Mouse (Mus musculus) layer of hippocampus, postnatal 10 days (tissue): Measurements from ENCODE around the gene Dhx58. TPM values are rescaled to one million over a fixed set of nuclear protein-coding genes. Genes with fewer than 3 reads are reported as not detected.
"Not testable (repeated sequence)": the region's sequence is repeated elsewhere in the genome, so short reads cannot be mapped to it uniquely, and the experiment has no call there.

Experiments
- DNase-seq, 2 experiments: peaks; one replicate each; pipeline ENCODE4 v3.0.0; 2021; ENCODE audit warnings: low spot score in 2 of 2
- total RNA-seq, 2 experiments: library from RNA; stranded (reverse); gene quantifications; 2 replicates each; pipeline ENCODE4 v1.2.3; 2021

Dhx58 gene
- total RNA-seq, 2 experiments from 2014 or later = 1.2 to 1.9 TPM

DNA sequence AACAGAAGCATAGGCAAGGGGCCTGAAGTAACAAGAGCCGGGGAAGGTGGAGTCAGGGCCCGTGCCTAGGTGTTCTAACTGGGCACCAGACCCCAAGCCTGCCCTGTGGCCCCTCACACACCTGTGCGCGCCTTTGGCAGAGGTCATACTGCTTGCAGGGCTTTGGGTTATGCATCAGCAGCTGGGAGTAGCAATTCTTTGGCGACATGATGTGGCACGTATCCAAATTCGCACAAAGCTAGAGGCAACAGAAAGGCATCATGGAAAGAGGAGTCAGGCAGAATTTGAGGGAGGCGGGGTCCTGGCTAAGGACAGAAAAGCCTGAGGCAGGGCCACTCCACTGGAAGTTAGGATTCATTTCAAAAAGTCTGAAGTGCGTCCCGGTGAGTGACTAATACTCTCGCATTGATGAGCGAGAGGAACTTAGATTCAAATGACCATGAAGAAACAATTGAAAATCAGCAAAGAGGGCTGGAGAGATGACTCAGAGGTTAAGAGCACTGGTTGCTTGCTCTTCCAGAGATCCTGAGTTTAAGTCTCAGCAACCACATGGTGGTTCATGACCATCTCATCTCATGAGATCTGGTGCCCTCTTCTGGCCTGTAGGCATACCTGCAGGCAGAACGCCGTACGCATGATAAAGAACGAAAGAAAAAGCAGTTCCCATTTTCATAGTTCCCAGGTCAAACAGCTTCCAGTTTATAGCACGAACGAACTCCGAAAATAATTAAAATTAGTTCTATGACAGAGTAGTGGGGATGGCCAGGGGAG, 1.8 kb downstream of the Dhx58 start:
- DNase-seq = peak; percentile 70 to 79

DNA sequence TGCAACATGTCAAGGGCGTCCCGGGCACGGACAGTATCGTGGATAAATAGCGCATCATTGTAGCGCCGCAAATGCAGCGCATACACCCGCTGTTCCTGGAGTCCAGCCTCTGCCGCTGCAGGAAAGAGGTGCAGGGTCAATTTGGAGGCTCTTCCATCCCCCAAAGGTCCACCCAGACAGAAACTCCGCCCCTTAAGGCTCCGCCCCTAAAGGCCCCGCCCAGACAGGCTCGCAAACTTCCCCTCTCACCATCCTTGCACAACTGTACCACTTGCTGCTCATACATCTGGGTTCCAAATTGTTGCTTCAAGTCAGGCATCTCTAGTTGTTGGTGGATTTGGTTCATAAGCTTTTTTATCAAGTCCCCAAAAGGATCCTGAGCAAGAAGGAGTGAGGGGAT, 2.8 kb downstream of the Dhx58 start:
- peak in 1 of 2 experiments; percentile 46 for DNase-seq

- DNase-seq = no peak
Measured at GRCm38 (mm10) chr11:100700710-100701109, 3.4 kb downstream of the Dhx58 start.

DNA sequence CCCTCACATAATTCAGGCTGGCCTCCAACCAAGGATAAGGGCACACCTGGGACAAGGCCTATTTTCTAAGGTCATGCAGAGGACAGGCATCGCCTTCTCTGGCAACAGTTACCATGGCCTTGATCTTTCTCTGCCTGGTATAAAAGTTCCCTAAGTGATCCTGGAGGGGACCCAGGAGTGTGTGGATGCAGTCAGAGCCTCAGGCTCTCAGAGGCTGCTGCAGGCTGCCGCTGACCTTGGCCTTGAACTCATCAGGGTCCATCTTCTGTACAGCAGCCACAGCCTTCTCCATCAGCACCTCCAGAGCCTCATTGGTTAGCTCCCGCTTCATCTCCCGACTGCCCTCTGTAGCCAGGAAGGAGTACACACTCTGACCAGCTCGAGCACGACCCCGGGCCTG, 6.2 kb downstream of the Dhx58 start:
- DNase-seq = no peak

GRCm38 (mm10) chr11:100694926-100695325, 9.1 kb downstream of the Dhx58 start:
- peak; percentile 90 to 91 for DNase-seq

DNA sequence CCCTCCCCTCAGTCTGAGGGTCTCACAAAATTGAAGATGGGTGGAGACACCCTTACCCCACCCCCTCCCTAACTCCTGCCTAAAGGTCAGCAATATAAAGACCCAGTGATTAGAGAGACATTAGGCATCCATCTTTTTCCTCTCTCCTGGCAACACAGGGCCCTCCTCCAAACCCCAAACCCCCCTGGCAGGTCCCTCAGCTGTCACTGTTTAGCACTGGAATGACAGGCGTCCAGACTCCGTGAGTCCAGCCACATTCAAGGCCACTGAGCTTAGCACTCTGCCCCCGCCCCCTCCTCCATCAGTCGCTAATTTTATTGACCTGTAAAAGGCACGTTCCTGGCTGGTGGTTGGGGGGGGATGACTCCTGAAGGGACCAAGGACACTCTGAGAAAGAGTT, 10.9 kb downstream of the Dhx58 start:
- no peak for DNase-seq

- no peak for DNase-seq
Measured at GRCm38 (mm10) chr11:100692164-100692616, 11.9 kb downstream of the Dhx58 start, which contains the start of gene Zfp385c. Gene Zfp385c, minus strand, starts transcription at chr11:100692455.

- DNase-seq = no peak
Measured at GRCm38 (mm10) chr11:100690389-100690788, 13.7 kb downstream of the Dhx58 start.

- DNase-seq = no peak
Measured at GRCm38 (mm10) chr11:100688443-100688842, 15.6 kb downstream of the Dhx58 start.

DNA sequence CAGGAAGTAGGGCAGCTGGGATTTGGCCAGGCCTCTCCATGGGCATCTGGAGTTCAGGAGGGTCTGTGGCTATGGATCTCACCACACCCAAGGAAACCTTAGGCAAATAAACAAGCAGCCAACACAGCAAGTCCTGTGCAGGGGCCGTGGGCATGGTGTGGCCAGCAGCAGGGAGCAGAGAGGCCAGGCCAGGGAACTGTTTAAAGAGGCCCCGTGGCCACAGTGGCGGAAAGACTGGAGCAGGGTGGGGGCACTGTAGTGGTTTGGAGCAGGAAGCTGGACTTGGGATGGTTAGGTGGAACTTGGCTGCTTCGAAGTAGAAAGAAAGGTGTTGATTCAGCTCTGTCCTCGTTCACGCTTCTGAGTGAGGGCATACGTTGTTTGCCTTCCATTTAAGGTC, 16.8 kb downstream of the Dhx58 start:
- DNase-seq = no peak

DNA sequence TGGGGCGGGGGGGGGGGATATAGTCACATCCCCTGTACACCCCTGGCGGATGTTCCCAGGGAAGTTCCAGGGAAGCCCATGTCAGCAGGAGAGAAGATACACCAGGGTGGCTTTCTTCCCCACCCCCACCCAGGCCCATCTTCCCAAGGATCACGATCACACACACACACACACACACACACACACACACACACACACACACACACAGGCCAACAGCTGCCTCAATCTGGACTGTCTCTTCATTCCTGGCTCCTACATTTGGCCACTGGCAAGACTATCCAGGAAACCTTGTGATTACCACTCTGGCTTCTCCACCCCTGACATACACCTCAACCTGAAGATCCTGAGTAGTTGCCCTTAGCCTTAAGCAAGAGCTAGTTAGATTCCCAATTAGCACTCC, 18.7 kb downstream of the Dhx58 start:
- no peak for DNase-seq

- DNase-seq = no peak
Measured at GRCm38 (mm10) chr11:100684084-100684483, 20.0 kb downstream of the Dhx58 start.

DNA sequence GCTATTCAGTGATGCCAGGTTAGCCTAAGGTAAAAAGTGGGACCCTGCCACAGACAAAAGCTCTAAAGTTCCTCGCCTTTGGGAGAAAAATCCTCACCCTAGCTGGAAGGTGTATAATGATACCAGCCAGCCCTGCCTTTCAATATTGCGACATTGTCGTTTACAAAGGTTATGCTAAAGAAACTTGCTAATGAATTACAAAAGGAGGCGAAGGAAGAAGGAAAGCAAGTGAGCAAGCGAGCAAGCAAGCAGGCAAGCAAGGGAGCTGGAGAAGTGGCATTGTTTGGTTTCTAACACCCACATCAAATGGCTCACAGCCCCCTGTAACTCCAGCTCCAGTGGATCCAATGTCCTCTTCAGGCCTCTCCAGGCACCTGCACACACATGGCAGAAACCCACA, 21.5 kb downstream of the Dhx58 start:
- no peak for DNase-seq

- DNase-seq = no peak
Measured at GRCm38 (mm10) chr11:100681826-100682225, 22.2 kb downstream of the Dhx58 start.

DNA sequence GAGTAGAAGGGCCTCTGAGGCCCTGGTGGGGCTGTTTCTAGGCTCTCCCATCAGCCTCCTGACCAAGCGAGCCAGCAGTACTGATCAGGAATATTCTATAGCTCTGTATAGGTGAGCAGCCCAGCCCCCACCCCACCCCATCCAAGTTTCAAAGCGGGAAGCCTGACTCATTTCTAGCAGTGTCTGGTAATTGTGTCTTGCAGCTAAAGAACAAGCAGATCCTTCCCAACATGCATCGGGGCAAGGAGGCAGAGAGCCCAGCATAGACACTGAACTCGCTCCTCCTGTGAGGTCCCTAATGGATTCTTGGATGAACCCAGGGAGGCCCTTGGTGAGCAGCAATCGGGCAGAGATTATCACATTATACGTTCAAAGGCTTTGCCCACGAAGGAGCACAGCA, 26.3 kb downstream of the Dhx58 start:
- DNase-seq = no peak

GRCm38 (mm10) chr11:100673169-100673568, 30.9 kb downstream of the Dhx58 start:
- peak in 1 of 2 experiments; percentile 44 for DNase-seq

GRCm38 (mm10) chr11:100671956-100672355, 32.1 kb downstream of the Dhx58 start:
- no peak for DNase-seq

DNA sequence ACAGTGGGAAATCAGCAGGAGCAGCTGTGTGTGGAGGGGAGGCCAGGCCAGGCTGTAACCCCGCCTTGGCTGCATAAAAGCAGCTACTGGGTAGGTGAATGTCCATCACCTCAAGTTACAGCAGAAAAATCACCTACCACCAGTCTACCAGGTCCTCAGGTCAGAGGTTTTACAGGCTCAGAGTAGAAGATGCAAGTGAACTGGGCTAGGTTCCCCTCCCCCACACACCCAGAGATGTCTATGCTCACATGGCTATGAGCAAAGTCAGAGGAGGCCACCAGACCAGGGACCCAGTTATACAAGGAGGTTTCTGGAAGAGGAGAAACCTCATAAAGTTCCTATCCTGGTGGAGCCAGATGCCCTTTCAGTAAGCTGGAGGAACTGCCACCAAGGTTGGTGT, 33.0 kb downstream of the Dhx58 start:
- no peak for DNase-seq

DNA sequence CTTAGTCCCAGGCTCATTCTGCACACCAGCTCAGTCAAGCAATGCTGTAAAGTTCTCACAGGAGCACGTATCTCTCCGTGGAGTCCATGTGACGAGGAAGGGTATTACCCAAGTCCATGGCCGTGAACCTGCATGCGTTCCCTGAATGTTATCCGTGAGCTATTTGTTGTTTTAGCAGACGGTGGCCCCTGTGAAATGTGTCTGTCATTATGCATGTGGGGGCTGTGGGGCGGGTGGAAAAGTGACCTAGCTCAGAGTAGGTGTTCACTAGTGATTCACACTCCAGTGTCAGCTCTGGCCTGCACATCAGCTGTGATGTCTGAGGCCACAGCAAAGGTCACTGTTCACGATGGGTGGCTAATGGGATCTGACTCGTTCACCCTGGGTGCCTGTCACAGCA, 44.3 kb downstream of the Dhx58 start:
- no peak for DNase-seq

DNA sequence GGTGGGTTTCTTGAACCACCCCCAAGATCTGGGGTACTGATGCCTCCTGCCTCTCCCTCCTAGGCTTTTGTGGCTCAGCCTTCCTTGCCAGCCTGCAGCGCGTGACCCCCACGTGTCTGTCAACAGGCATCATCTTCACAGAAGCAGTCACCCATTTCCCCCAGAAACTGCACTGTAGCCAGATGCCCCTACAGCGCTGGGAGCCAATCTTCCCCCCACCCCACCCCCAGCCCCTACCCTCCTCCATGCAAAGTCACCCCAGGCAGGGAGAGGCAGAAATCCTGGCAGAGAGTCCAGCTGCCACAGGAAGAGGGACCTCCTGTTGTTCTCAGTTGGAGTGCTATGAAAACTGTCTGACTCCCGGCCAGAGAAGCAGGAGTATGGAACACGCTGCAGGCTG, 47.6 kb downstream of the Dhx58 start:
- peak; percentile 28 to 45 for DNase-seq

DNA sequence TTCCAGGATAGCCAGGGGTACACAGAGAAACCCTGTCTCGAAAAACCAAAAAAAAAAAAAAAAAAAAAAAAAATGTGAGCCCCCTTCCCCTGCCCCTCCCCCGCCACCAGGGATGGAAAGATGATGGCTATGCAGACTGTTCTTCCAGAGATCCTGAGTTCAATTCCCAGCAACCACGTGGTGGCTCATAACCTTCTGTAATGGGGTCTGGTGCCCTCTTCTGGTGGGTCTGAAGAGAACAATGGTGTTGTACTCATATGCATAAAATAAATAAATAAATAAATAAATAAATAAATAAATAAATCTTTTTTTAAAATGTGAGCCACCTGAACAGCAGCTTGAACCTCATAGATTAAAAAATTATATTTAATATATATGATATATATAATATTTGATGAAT, 48.5 kb downstream of the Dhx58 start:
- DNase-seq = not testable (repeated sequence)

GRCm38 (mm10) chr11:100651748-100652147, 52.3 kb downstream of the Dhx58 start:
- DNase-seq = no peak

DNA sequence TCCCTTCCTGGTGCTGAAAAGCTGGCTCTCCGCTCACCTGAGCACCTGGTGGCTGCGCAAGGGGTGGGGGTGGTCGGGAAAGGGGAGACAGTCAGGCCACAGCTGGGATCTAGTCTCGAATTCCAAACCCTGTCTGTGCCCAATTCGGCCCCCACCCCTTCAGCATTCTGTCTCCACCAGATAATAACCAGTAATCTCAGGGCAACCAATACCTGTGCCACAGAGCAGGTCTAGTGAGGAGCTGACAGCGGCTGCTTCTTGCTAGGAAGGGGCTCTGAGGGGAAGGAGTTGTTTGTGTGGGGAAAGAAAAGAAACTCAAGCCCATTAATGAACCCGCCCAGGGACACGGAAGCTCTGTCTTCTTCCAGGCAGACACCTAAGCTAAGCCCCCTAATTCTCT, 52.9 kb downstream of the Dhx58 start:
- DNase-seq = no peak
